Mouse (Mus musculus) megakaryocyte, embryonic 14.5 days (primary cell): ENCODE results near the gene Ppfia2.

Experiments
- FLI1 ChIP-seq: IDR thresholded peaks from 2 replicates; pipeline ENCODE4 v1.6.1; 2012; ENCODE audit warnings: low read length, inconsistent platforms, mixed read lengths
- GATA1 ChIP-seq: IDR thresholded peaks from 3 replicates; pipeline ENCODE4 v1.6.1; 2012; ENCODE audit warnings: mixed read lengths, low read length, inconsistent platforms, borderline replicate concordance

- TF ChIP-seq GATA1 (no peak), FLI1 (no peak)
Observed at GRCm38 (mm10) chr10:106670170-106670569, 200.0 kb downstream of the Ppfia2 start.
